Mouse (Mus musculus) lung, adult 2 months (tissue): Measurements from ENCODE around the gene Gpr155.

Experiments used
- CTCF ChIP-seq: fragments of 200-500 bp; IDR thresholded peaks from 2 replicates; pipeline ENCODE4 v1.5.1; 2011; ENCODE audit warnings: mild to moderate bottlenecking, low read length, control low read depth; ENCODE audit not compliant: insufficient read depth
- POLR2A ChIP-seq: fragments of 200-500 bp; IDR thresholded peaks from 2 replicates; pipeline ENCODE4 v1.6.1; 2011; ENCODE audit warnings: low read depth, mild to moderate bottlenecking, control low read depth, low read length, borderline replicate concordance; ENCODE audit errors: extremely low read depth

GRCm38 (mm10) chr2:73351496-73351895, 34.9 kb downstream of the Gpr155 start:
- TF ChIP-seq CTCF, result no peak
- no peak for TF ChIP-seq POLR2A
